Mouse (Mus musculus) brain, embryonic 14.5 days (tissue): Measurements from ENCODE around the gene Cdsn.

Source experiments
- CTCF ChIP-seq: fragments of 200-500 bp; IDR thresholded peaks from 2 replicates; pipeline ENCODE4 v1.5.1; 2012; ENCODE audit warnings: inconsistent platforms, mild to moderate bottlenecking, moderate library complexity, borderline replicate concordance; ENCODE audit not compliant: insufficient read depth, insufficient read length; ENCODE audit errors: extremely low read depth
- POLR2A ChIP-seq: fragments of 200-500 bp; IDR thresholded peaks from 2 replicates; pipeline ENCODE4 v1.6.1; 2012; ENCODE audit warnings: mild to moderate bottlenecking, inconsistent platforms, borderline replicate concordance; ENCODE audit not compliant: poor library complexity, insufficient read depth, insufficient read length, severe bottlenecking; ENCODE audit errors: extremely low read depth

DNA sequence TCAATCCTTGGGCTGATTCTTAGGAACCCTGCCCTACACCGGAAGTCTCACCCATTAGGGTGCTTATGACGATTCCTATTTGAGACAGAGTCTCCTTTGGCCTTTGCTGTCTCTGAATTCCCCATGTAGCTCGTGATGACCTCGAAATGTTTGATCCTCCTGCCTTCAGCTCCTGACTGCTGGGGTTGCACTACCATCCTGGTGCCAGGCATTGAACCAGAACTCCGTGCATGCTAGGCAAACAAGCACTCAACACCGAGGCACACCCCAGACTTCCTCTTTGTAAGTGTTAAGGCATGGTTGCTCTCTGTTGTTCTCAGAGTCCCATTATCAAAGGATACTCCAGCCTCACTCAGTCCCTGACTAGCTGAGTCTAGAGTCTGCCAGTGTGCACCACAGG, 7.9 kb upstream of the Cdsn start:
- TF ChIP-seq CTCF (no peak), POLR2A (no peak)
